Mouse (Mus musculus): ENCODE data around the gene Edaradd.

- no peak for TF ChIP-seq CTCF (IDR thresholded peaks at IDR 0.05; ENCODE audit: low read depth, low read length)
- TF ChIP-seq POLR2A (IDR thresholded peaks at IDR 0.05; ENCODE audit: borderline replicate concordance, low read depth, low read length), result no peak
These were observed 22.4 kb downstream of the Edaradd start for GRCm38 (mm10) chr13:12497809-12498208.

Data from bone marrow macrophage, adult 2 months (primary cell).